Mouse (Mus musculus) ES-E14 (cell line): ENCODE measurements around the gene Vmn1r40. TPM values are rescaled to one million over a fixed set of nuclear protein-coding genes. Genes with fewer than 3 reads are reported as not detected.

Experiments
- DNase-seq: peaks from one replicate; pipeline ENCODE4 v3.0.0-alpha.2; 2013; ENCODE audit warnings: low read depth, low spot score
- H3K27ac ChIP-seq: 2 replicates; pipeline ENCODE4 v1.5.1; 2012; ENCODE audit warnings: low read depth, mild to moderate bottlenecking, low read length, moderate library complexity, mixed read lengths; ENCODE audit not compliant: poor library complexity, insufficient read depth, severe bottlenecking
- H3K36me3 ChIP-seq: 2 replicates; pipeline ENCODE4 v1.6.1; 2012; ENCODE audit warnings: mild to moderate bottlenecking, low read length, moderate library complexity, mixed read lengths; ENCODE audit not compliant: control insufficient read depth, poor library complexity, insufficient read depth, severe bottlenecking
- H3K4me1 ChIP-seq, 2 experiments: fragments of 150-350 bp in 1 of 2; sonication (generic) in 1 of 2; 2 replicates each; pipeline ENCODE4 v1.6.1; 2012; ENCODE audit warnings: low read length in 2 of 2, mild to moderate bottlenecking in 1 of 2, mixed read lengths in 1 of 2; ENCODE audit not compliant: control insufficient read depth in 2 of 2, insufficient read depth in 2 of 2, poor library complexity in 1 of 2
- H3K4me3 ChIP-seq, 2 experiments: fragments of 150-350 bp in 1 of 2; sonication (generic) in 1 of 2; 2 replicates each; pipeline ENCODE4 v1.5.1; 2012; ENCODE audit warnings: low read length in 2 of 2, low read depth in 1 of 2, mild to moderate bottlenecking in 1 of 2, mixed read lengths in 1 of 2; ENCODE audit not compliant: insufficient read depth in 1 of 2, poor library complexity in 1 of 2, severe bottlenecking in 1 of 2
- H3K9ac ChIP-seq: 2 replicates; pipeline ENCODE4 v1.6.1; 2012; ENCODE audit warnings: low read depth, mild to moderate bottlenecking, low read length, mixed read lengths; ENCODE audit not compliant: poor library complexity, insufficient read depth, severe bottlenecking
- H3K9me3 ChIP-seq: fragments of 150-350 bp; sonication (generic); 2 replicates; pipeline ENCODE4 v1.6.1; 2012; ENCODE audit warnings: low read depth, mild to moderate bottlenecking, low read length; ENCODE audit not compliant: control insufficient read depth, insufficient read depth
- CHD2 ChIP-seq: IDR thresholded peaks from 2 replicates; pipeline ENCODE4 v1.6.1; 2014; ENCODE audit warnings: mild to moderate bottlenecking, low read depth, low read length, inconsistent platforms
- HCFC1 ChIP-seq: IDR thresholded peaks from 2 replicates; pipeline ENCODE4 v1.6.1; 2012; ENCODE audit warnings: low read length, inconsistent platforms, borderline replicate concordance; ENCODE audit not compliant: insufficient read depth
- MAFK ChIP-seq: IDR thresholded peaks from 2 replicates; pipeline ENCODE4 v1.6.1; 2014; ENCODE audit warnings: mild to moderate bottlenecking, low read depth, low read length, inconsistent platforms; ENCODE audit not compliant: insufficient read depth
- ZC3H11A ChIP-seq: IDR thresholded peaks from 2 replicates; pipeline ENCODE4 v1.6.1; 2012; ENCODE audit warnings: low read depth, mild to moderate bottlenecking, inconsistent platforms, low read length, borderline replicate concordance
- ZNF384 ChIP-seq: IDR thresholded peaks from 2 replicates; pipeline ENCODE4 v1.6.1; 2012; ENCODE audit warnings: low read depth, low read length, inconsistent platforms
- in situ Hi-C, 2 experiments: fragments of 600-800 bp; cut with MboI; formaldehyde crosslinking; loops; one replicate each; pipeline ENCODE4 v1.15.1; 2025; ENCODE audit warnings: low sequenced_read_pairs in 2 of 2, inconsistent platforms in 1 of 2; ENCODE audit not compliant: unreplicated experiment in 2 of 2
- total RNA-seq: library from RNA; depleted of rRNA; stranded (reverse); fragments of 300-350 nt; gene quantifications from 2 replicates; pipeline ENCODE4 v1.2.3, GENCODE M21; 2012; rRNA removed

Vmn1r40 gene
- total RNA-seq, 1 experiment, result not detected

DNA sequence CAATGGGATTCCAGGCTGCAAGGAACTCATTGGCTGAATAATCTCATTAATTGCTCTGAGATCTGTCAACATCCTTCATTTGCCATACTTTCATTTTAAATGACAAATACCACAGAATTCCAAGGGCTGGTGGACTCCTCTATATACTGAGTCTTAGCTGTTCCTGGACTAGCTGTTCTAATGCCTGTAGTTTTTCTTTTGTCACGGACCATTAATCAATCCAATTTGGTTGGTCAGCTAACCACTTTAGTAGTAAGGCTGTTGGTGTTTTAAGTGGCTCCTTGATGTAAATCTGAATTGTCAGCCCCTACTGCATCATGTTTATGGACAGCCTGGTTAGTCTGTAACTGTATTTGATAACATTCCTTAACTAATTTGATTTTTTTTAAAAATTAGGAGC is 20.2 kb upstream of the Vmn1r40 start:
- no peak overlapping the region for H3K27ac ChIP-seq
- H3K9me3 ChIP-seq, result no peaks in the 10 kb centered on the region
- in situ Hi-C loops, result loop anchor here (10.0 to 25.0 kb wide), 3 partner anchors 650 to 850 kb away; partner anchors contain the start of genes Cfap100 (in 1 of the 2), Chst13 (in 1 of the 2) and Uroc1 (in 1 of the 2)
- H3K36me3 ChIP-seq, result no peaks in the 10 kb centered on the region
- H3K9ac ChIP-seq, result no peak overlapping the region
- no peak for DNase-seq
- no peaks in the 10 kb centered on the region for H3K4me1 ChIP-seq
- no peak overlapping the region for H3K4me3 ChIP-seq
- TF ChIP-seq CHD2, result no peak
- TF ChIP-seq HCFC1, result no peak
- no peak for TF ChIP-seq ZNF384
- TF ChIP-seq MAFK, result no peak
- TF ChIP-seq ZC3H11A, result no peak

DNA sequence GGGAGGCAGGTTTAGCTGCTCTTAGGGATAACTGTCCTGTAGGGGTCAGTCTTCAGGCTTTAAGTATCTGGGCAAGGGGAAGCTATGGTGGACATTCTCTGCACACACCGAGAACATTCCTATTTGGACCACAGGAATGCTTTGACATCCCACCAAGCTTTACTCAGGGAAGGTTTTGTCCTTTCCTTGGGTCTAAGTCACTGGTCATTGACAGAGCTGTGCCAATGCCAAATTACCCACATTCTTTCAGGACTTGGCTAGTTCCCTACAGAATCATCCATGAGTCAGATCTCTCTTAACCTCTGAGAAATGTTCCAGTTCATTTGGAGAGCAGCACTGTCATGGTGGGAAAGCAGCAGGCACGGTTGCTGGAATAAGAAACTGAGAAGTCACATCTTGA is 716 bp upstream of the Vmn1r40 start:
- no peak for DNase-seq
- no peak for TF ChIP-seq HCFC1
- no peak for TF ChIP-seq ZC3H11A
- no peak for TF ChIP-seq ZNF384
- no peak for TF ChIP-seq MAFK
- TF ChIP-seq CHD2, result no peak
- in situ Hi-C loops, result no loop called here
- no peaks in the 10 kb centered on the region for H3K4me1 ChIP-seq
- H3K9ac ChIP-seq, result no peak overlapping the region
- H3K9me3 ChIP-seq, result no peaks in the 10 kb centered on the region
- H3K4me3 ChIP-seq, result no peak overlapping the region
- no peaks in the 10 kb centered on the region for H3K36me3 ChIP-seq
- H3K27ac ChIP-seq, result no peak overlapping the region

DNA sequence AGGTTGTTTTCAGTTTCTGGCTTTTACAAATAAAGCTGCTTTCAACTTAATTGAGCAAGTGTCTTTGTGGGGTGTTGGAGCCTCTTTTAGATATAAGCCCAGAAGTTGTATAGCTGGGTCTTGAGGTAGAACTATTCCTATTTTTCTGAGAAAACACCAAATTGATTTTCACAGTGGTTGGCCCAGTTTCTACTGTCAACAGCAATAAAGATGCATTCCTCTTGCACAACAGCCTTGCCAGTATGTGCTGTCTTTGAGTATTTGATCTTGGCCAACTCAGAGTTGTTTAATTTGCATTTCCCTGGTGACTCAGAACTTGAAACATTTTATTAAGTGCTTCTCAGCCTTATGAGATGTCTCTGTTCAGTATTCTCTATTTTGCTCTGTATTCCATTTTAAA is 10.7 kb downstream of the Vmn1r40 start:
- Histone ChIP-seq H3K9ac (no peak overlapping the region), H3K4me3 (no peak overlapping the region), H3K4me1 (no peaks in the 10 kb centered on the region), H3K27ac (no peak overlapping the region), H3K36me3 (no peaks in the 10 kb centered on the region), H3K9me3 (no peaks in the 10 kb centered on the region)
- in situ Hi-C loops, result no loop called here
- DNase-seq, result no peak
- TF ChIP-seq ZNF384 (no peak), ZC3H11A (no peak), MAFK (no peak), HCFC1 (no peak), CHD2 (no peak)

DNA sequence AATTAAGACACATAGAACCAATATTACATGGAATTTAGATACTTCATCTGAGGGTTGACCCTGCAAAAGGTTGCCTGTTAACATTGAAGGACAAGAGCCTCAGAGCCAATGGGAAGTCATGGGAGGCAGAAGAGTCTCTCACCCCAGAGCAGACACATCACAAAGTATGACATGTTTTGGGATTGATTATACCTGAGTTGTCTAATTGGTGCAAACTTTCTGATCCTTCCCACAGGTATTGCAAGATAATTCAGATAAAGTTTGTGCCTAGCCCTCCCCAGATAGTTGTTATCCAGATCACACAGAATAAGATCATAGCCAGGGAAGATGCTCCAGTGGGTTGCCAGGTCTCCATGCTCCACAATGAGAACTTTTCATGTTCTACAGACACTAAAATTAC is 33.1 kb downstream of the Vmn1r40 start, which contains the start of gene Vmn1r41:
Vmn1r41 (plus strand) TSS at position 301 of the 400 bp plus-strand sequence.
- Histone ChIP-seq H3K4me1 (no peaks in the 10 kb centered on the region), H3K9ac (no peak within 1 kb of the TSS), H3K27ac (no peak within 1 kb of the TSS), H3K36me3 (no peaks in the 10 kb centered on the region), H3K9me3 (no peaks in the 10 kb centered on the region), H3K4me3 (no peak within 1 kb of the TSS)
- in situ Hi-C loops, result no loop called here
- no peak for DNase-seq
- TF ChIP-seq ZC3H11A, result no peak
- TF ChIP-seq HCFC1, result no peak
- no peak for TF ChIP-seq MAFK
- TF ChIP-seq CHD2, result no peak
- no peak for TF ChIP-seq ZNF384

DNA sequence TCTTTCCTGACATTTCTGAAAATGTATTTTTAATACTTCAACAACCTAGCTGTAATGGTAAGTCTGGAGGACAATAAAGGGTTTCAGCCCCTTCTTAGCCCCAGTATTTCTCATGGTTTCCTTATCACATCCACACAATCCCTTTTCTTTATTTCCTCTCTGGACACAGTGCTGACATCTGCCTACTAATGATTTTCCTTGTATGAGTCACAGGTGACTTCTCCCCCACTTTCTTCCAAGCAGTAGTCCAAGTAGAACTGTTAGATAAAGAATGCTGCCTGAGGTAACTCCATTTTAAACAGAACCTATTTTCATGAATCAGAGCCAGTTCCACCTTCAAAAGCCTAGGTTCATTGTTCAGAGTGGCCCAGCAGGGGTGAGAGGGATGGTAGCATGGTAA is 35.5 kb downstream of the Vmn1r40 start:
- Histone ChIP-seq H3K4me1 (no peaks in the 10 kb centered on the region), H3K9me3 (no peaks in the 10 kb centered on the region), H3K36me3 (no peaks in the 10 kb centered on the region), H3K4me3 (no peak overlapping the region), H3K27ac (no peak overlapping the region), H3K9ac (no peak overlapping the region)
- no peak for DNase-seq
- TF ChIP-seq HCFC1, result no peak
- no peak for TF ChIP-seq ZNF384
- TF ChIP-seq MAFK, result no peak
- TF ChIP-seq CHD2, result no peak
- no peak for TF ChIP-seq ZC3H11A
- in situ Hi-C loops, result no loop called here

Other genes starting within 250 kb of the Vmn1r40 start
- 28.0 and 32.8 TPM in 2 replicates for gene Chchd6, start 111.9 kb upstream of the Vmn1r40 start, total RNA-seq
- gene Txnrd3, start 63.6 kb upstream of the Vmn1r40 start, total RNA-seq, result 4.9 and 5.1 TPM in 2 replicates
- gene Vmn1r41, start 33.2 kb downstream of the Vmn1r40 start, total RNA-seq, result not detected in 2 replicates
- gene Vmn1r42, start 168.9 kb downstream of the Vmn1r40 start, total RNA-seq, result not detected in 2 replicates
- gene Vmn1r43, start 168.9 kb downstream of the Vmn1r40 start, total RNA-seq, result 0.13 TPM in 1 of 2 replicates, not detected in the other
- gene Vmn1r44, start 176.1 kb downstream of the Vmn1r40 start, total RNA-seq, result not detected in 2 replicates
- gene Vmn1r45, start 233.1 kb downstream of the Vmn1r40 start, total RNA-seq, result not detected in 2 replicates